Mouse (Mus musculus) testis, adult 2 months (tissue): ENCODE results near the gene Lekr1.

Source experiments
- CTCF ChIP-seq: fragments of 200-500 bp; IDR thresholded peaks from 2 replicates; pipeline ENCODE4 v1.5.1; 2012; ENCODE audit warnings: low read depth, mild to moderate bottlenecking, inconsistent platforms, low read length, moderate library complexity; ENCODE audit not compliant: control insufficient read depth, insufficient read depth, insufficient replicate concordance
- POLR2A ChIP-seq: fragments of 200-500 bp; IDR thresholded peaks from 2 replicates; pipeline ENCODE4 v1.6.1; 2012; ENCODE audit warnings: low read depth, mild to moderate bottlenecking, inconsistent platforms, low read length, moderate library complexity; ENCODE audit not compliant: control insufficient read depth

- TF ChIP-seq POLR2A = no peak
- TF ChIP-seq CTCF = no peak
Observed at GRCm38 (mm10) chr3:65637313-65637712, 28.7 kb upstream of the Lekr1 start.
